Mouse (Mus musculus) heart, embryonic 12.5 days (tissue): ENCODE measurements around the gene Fmnl2. TPM values are rescaled to one million over a fixed set of nuclear protein-coding genes. Genes with fewer than 3 reads are reported as not detected.

Experiments used
- ATAC-seq: fragments of 200-750 bp; cut with Nextera tagmentation; 2 replicates; pipeline ENCODE4 v1.8.0; 2017; ENCODE audit warnings: moderate TSS enrichment, moderate library complexity; ENCODE audit not compliant: insufficient number of reproducible peaks, low FRiP score
- H3K27ac ChIP-seq: fragments of 300-500 bp; sonication (generic); 2 replicates; pipeline ENCODE4 v1.5.1; 2016; ENCODE audit warnings: mild to moderate bottlenecking, moderate library complexity; ENCODE audit not compliant: poor library complexity, severe bottlenecking
- H3K27me3 ChIP-seq: fragments of 300-500 bp; sonication (generic); replicated peaks from 2 replicates; pipeline ENCODE4 v1.6.1; 2016; ENCODE audit warnings: mild to moderate bottlenecking, moderate library complexity
- H3K36me3 ChIP-seq: fragments of 300-500 bp; sonication (generic); 2 replicates; pipeline ENCODE4 v1.6.1; 2016; ENCODE audit warnings: mild to moderate bottlenecking, moderate library complexity
- H3K4me1 ChIP-seq: fragments of 300-500 bp; sonication (generic); replicated peaks from 2 replicates; pipeline ENCODE4 v1.6.1; 2016; ENCODE audit warnings: mild to moderate bottlenecking
- H3K4me2 ChIP-seq: fragments of 300-500 bp; sonication (generic); 2 replicates; pipeline ENCODE4 v1.6.1; 2016; ENCODE audit warnings: mild to moderate bottlenecking, moderate library complexity
- H3K4me3 ChIP-seq: fragments of 300-500 bp; sonication (generic); 2 replicates; pipeline ENCODE4 v1.5.1; 2016; ENCODE audit warnings: mild to moderate bottlenecking
- H3K9ac ChIP-seq: fragments of 300-500 bp; sonication (generic); 2 replicates; pipeline ENCODE4 v1.6.1; 2016; ENCODE audit warnings: mild to moderate bottlenecking, moderate library complexity
- H3K9me3 ChIP-seq: fragments of 300-500 bp; sonication (generic); replicated peaks from 2 replicates; pipeline ENCODE4 v1.6.1; 2016; ENCODE audit warnings: mild to moderate bottlenecking, moderate library complexity
- WGBS: fragments of 180-500 bp; shearing (Covaris S2); methylation state at CpG from one replicate; pipeline ENCODE4 v1.1.7; 2016; 5-methylcytosine and 5-hydroxymethylcytosine counted together
- polyA plus RNA-seq: library from polyadenylated mRNA; unstranded; fragments of >200 nt; fragmentation: Nextera tagmentation; extraction: Ambion mirVana; gene quantifications from 2 replicates; pipeline ENCODE4 v1.2.1, GENCODE M21; 2016

Fmnl2 gene
- polyA plus RNA-seq, 1 experiment from 2014 or later, result 1.1 TPM

DNA sequence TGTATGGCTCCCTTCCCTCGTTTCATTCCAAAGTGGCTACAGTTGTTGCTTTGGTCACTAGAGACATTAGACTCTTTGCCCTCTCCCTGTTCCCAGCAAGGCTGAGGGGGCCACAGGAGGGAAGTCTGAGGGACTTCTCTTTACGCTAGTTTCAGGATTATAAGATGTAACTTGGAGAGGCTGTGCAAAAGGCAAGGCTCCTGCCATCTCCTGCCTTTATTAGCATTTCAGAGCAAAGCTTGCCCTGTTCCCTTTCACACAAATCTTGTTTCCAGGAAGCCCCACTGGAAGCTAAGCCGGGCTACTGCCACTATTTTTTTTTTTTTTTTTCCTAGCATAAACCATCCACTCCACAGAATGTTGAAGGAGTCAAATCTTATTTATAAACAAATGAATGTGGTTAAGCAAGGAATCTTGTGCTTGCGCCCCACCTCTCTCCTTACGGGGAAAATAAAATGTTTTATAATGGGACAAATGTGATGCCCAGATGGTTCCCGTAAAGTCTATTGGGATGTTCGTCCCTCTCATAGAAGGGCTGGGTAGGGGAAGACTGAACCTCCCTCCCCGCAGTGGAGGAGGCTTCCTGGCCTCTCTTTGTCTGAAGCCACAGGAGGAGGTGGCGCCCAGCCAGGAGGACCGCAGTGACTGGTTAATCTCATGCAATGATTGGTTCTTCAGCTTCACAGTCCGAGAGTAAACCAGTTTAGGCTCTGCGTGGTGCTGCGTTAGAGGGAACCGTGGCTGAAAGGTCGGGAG is 101.1 kb downstream of the Fmnl2 start:
- H3K4me2 ChIP-seq, result peak overlapping the region; percentile 66
- peak overlapping the region; percentile 29 for H3K4me3 ChIP-seq
- 0 out of 2 replicates have a peak, but pooled peaks cover 4% of the 10 kb centered on the region for H3K9me3 ChIP-seq
- no peak overlapping the region for H3K27ac ChIP-seq
- no peak overlapping the region for H3K9ac ChIP-seq
- H3K4me1 ChIP-seq, result peaks cover 34% of the 10 kb centered on the region
- 7% methylated on average over 15 of the region's 15 CpGs for WGBS
- ATAC-seq, result peak; percentile 80
- H3K36me3 ChIP-seq, result no peaks in the 10 kb centered on the region
- H3K27me3 ChIP-seq, result no peaks in the 10 kb centered on the region

DNA sequence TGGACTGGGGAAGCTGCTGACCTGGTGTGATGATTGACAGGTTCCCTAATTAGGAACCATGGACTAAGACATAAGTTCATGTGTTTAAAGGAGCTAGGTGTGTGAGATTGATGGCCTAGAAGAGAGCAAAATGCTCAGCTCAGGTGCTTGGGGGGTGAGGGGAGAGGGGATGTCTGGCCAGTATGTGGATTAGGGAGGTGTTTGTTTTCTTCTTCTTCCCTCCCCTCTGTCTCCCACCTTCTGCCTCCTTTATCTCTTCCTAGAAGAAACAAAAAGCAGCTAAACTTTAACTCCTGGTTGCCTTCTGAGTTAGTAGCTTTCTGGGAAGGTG is 101.6 kb downstream of the Fmnl2 start:
- no peak for ATAC-seq
- H3K4me3 ChIP-seq, result peak overlapping the region; percentile 29
- H3K9me3 ChIP-seq, result 0 out of 2 replicates have a peak, but pooled peaks cover 4% of the 10 kb centered on the region
- H3K4me1 ChIP-seq, result peaks cover 34% of the 10 kb centered on the region
- H3K4me2 ChIP-seq, result peak overlapping the region; percentile 66
- no peak overlapping the region for H3K27ac ChIP-seq
- H3K36me3 ChIP-seq, result no peaks in the 10 kb centered on the region
- no peaks in the 10 kb centered on the region for H3K27me3 ChIP-seq
- H3K9ac ChIP-seq, result no peak overlapping the region

DNA sequence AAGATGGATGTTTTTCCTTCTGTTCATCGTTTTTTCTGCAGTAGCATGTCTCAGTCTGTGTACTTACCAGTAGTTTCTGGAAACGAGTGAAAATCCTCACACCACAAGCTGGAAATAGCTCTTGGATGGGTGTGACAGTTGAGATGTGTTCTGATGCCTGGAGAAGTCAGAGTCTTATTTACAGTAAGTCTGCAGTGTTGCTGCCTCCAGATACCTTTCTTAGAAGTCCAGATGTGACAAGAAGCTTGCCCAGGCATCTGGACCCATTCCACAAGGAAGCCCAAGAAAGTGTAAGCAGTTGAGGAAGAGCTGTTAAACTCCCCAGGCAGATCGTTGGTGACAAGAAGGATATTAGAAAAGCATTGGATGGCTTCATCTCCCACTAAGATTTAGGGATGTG is 102.3 kb downstream of the Fmnl2 start:
- no peaks in the 10 kb centered on the region for H3K27me3 ChIP-seq
- WGBS, result 18% methylated on average over 3 of the region's 3 CpGs
- no peak for ATAC-seq
- H3K9ac ChIP-seq, result no peak overlapping the region
- no peak overlapping the region for H3K27ac ChIP-seq
- H3K36me3 ChIP-seq, result no peaks in the 10 kb centered on the region
- no peak overlapping the region for H3K4me2 ChIP-seq
- peaks cover 34% of the 10 kb centered on the region for H3K4me1 ChIP-seq
- 0 out of 2 replicates have a peak, but pooled peaks cover 2% of the 10 kb centered on the region for H3K9me3 ChIP-seq
- H3K4me3 ChIP-seq, result no peak overlapping the region

DNA sequence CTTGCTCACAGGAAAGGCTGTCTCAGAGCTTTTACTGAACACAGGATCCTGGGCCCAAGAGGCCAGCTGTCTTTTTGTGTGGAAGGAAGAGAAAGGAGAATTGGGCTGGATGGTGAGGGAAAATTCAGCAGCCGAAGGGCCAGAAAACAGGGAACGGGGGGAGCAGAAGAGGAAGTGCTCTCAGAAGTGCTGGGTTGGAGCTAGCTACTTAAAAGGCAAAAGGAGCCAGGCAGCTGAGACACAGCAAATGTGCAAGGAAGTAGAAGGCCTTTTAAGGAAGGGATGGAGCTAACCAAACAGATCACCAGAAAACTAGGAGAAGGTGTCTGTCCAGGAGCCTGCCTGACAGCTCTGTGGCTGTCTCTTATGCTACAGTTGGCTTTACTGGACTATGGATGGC is 103.0 kb downstream of the Fmnl2 start:
- no peak overlapping the region for H3K9ac ChIP-seq
- no peak overlapping the region for H3K4me2 ChIP-seq
- H3K9me3 ChIP-seq, result no peaks in the 10 kb centered on the region
- H3K27ac ChIP-seq, result no peak overlapping the region
- H3K27me3 ChIP-seq, result no peaks in the 10 kb centered on the region
- ATAC-seq, result no peak
- H3K4me1 ChIP-seq, result peaks cover 34% of the 10 kb centered on the region
- H3K4me3 ChIP-seq, result no peak overlapping the region
- WGBS, result 43% methylated on average over 2 of the region's 2 CpGs
- no peaks in the 10 kb centered on the region for H3K36me3 ChIP-seq

DNA sequence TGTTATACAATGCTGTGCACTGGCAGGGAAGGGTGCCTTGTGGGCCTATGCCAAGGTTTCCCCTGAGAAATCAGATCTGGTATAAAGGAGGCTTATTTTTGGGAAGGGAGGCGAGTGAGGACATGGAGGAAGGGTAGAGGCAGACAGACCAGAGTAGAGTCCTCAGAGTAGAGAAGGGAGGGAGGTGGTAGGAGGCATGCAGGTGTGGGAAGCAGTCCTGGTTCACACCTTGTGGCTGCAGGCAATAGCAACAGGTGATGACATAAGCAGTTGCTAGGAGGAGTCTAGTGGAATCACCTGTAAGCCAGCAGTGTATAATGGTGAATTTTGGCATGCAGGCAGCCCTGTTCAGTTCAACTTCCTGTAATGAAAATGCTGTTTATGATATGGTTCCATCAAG is 105.8 kb downstream of the Fmnl2 start:
- Histone ChIP-seq H3K4me1 (peaks cover 29% of the 10 kb centered on the region), H3K9me3 (no peaks in the 10 kb centered on the region), H3K27me3 (no peaks in the 10 kb centered on the region), H3K4me3 (no peak overlapping the region), H3K27ac (no peak overlapping the region), H3K9ac (no peak overlapping the region), H3K4me2 (no peak overlapping the region), H3K36me3 (no peaks in the 10 kb centered on the region)
- WGBS, result 90% methylated on average over 1 of the region's 1 CpGs
- no peak for ATAC-seq

DNA sequence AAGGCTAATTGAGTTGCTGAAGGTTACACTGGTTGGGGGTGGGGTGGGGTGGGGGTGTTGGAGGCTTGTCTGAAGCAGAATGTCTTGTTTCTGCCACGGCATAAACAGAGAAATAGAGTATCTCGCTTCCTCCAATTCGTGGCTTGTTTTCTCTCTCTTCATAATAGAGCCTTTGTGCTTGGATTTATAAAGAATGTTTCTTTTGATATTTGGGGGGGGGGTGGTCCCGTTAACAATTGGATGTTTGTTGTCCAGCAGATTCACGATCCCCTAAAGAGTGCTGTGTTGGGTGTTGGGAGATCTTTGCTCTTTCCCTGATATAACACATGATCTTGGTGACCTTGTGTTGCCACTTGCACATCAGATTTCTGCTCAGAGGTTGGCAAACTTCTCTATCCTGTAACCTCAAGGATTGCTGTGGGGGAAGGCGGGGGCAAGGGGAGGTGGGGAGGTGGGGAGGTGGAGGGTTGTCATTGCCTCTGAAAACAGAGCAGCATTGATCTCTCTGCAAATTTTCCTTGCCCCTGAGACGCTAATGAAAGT is 106.8 kb downstream of the Fmnl2 start:
- WGBS, result 61% methylated on average over 7 of the region's 7 CpGs
- H3K4me3 ChIP-seq, result no peak overlapping the region
- H3K9me3 ChIP-seq, result no peaks in the 10 kb centered on the region
- H3K9ac ChIP-seq, result no peak overlapping the region
- no peaks in the 10 kb centered on the region for H3K36me3 ChIP-seq
- no peak overlapping the region for H3K27ac ChIP-seq
- no peak overlapping the region for H3K4me2 ChIP-seq
- no peak for ATAC-seq
- H3K4me1 ChIP-seq, result peaks cover 22% of the 10 kb centered on the region
- no peaks in the 10 kb centered on the region for H3K27me3 ChIP-seq

DNA sequence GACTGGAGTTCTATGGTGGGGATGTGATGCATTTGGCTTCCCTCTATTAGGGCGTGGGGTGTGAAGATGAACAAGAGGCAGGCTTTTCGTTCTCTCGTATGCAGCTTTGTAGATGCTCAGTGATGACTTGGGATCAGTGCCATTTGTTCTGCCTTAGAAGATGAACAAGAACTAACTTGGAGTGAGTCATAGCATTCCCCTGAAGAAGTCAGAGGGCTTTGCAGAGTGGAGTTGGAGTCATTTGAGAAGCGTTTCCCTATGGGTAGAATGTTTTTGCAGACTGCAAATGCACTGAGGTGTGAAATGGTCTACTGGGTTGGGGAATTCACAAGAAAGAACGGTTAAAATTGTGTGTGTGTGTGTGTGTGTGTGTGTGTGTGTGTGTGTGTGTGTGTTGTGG is 108.6 kb downstream of the Fmnl2 start:
- no peak for ATAC-seq
- 77% methylated on average over 5 of the region's 5 CpGs for WGBS
- H3K4me1 ChIP-seq, result peaks cover 7% of the 10 kb centered on the region; the same call in 1 of the 2 replicates
- H3K27ac ChIP-seq, result no peak overlapping the region
- no peaks in the 10 kb centered on the region for H3K27me3 ChIP-seq
- H3K9ac ChIP-seq, result no peak overlapping the region
- H3K9me3 ChIP-seq, result no peaks in the 10 kb centered on the region
- H3K4me2 ChIP-seq, result no peak overlapping the region
- no peak overlapping the region for H3K4me3 ChIP-seq
- no peaks in the 10 kb centered on the region for H3K36me3 ChIP-seq

DNA sequence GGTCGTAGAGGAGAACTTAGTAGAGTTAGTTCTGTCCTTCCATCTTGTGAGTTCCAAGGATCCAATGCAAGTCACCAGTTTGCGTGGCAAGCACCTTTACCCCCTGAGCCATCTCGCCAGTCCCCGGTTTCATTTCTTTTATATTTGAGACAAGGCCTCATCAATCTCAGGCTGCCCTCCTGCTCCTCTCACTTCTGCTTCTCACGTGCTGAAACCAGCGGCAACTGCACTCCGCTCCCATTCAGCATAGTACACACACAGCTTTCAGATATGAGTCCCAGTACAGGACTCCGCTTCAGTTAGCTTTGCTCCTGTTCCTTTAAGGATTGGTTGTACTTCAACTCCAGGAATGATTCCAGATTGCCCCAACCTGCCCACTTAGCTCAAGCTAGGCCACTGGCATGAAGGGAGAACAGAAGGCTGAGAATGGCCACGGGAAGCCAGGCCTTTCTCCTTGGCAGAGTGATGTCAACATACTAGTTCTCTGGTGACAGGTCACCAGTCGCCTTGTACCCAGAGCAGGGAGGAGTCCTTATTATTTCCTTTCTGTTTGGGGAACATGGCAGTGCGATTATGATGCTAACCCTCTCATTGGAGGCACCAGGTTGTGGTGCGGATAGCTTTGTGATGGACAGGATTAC is 109.3 kb downstream of the Fmnl2 start:
- Histone ChIP-seq H3K27me3 (no peaks in the 10 kb centered on the region), H3K27ac (no peak overlapping the region), H3K4me1 (peaks cover 7% of the 10 kb centered on the region; the same call in 1 of the 2 replicates), H3K4me3 (no peak overlapping the region), H3K9ac (no peak overlapping the region), H3K9me3 (no peaks in the 10 kb centered on the region), H3K36me3 (no peaks in the 10 kb centered on the region), H3K4me2 (no peak overlapping the region)
- ATAC-seq, result no peak
- WGBS, result 87% methylated on average over 12 of the region's 12 CpGs

DNA sequence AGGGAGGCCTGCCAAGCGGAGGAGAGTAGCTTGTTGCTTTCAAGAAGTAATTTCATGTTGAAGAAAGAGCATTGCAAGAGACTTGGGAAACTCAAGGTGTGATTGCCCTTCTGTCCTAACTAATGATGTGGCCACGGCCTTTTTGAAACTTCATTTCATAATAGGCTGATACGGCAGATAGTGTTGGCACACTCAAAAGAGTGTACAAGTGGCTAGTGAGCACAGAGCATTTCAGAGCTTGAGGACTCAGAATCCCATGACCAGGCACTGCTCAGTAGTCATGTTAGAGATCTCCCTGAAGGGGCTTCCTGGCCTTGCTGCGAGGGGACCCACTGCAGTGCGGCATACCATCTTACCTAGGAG is 109.8 kb downstream of the Fmnl2 start:
- no peak overlapping the region for H3K27ac ChIP-seq
- 87% methylated on average over 5 of the region's 5 CpGs for WGBS
- peaks cover 7% of the 10 kb centered on the region; the same call in 1 of the 2 replicates for H3K4me1 ChIP-seq
- no peak for ATAC-seq
- no peaks in the 10 kb centered on the region for H3K27me3 ChIP-seq
- H3K4me2 ChIP-seq, result no peak overlapping the region
- no peaks in the 10 kb centered on the region for H3K9me3 ChIP-seq
- no peak overlapping the region for H3K9ac ChIP-seq
- H3K4me3 ChIP-seq, result no peak overlapping the region
- H3K36me3 ChIP-seq, result no peaks in the 10 kb centered on the region

DNA sequence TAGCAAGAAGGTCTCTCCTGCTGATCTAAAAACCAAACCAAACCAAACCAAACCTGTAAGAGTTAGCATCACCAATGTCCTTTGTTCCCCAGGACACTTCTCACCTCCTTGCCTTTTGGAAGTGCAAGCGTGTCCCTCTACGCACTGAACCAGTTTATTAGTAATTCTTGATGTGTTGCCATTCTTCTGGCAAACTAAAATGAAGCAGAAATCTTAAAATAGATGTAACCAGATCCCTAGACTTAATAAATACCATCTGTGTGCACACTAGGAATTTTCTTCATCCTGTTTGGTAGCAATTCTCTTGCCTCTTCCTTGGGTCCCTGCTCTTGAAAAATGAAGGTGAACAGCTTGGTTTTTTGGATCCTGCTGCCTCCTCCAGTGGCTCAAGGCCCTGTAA is 111.2 kb downstream of the Fmnl2 start:
- no peak for ATAC-seq

DNA sequence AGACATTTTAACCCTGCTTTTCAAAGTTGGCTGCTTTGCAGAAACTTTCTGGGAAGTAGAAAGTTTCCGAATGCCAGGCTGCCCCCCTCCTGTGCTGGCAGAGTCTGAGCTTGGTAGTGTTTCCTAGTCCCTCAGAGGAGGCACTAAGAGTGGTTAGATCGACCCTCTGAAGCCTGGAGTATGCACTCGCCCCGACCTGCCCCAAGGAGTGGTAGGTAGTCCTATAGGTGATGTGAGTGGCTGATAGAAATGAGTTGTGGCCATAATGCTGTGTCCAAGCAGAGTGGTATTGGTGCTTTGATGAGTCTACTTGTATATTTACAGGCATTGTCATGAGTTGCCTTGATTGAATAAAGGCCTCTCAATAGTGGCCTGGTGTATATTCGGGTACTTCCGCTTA is 116.4 kb downstream of the Fmnl2 start:
- no peaks in the 10 kb centered on the region for H3K27me3 ChIP-seq
- H3K4me2 ChIP-seq, result no peak overlapping the region
- no peaks in the 10 kb centered on the region for H3K36me3 ChIP-seq
- 81% methylated on average over 6 of the region's 6 CpGs for WGBS
- H3K27ac ChIP-seq, result no peak overlapping the region
- no peak overlapping the region for H3K4me3 ChIP-seq
- no peak for ATAC-seq
- no peak overlapping the region for H3K9ac ChIP-seq
- 0 out of 2 replicates have a peak, but pooled peaks cover 3% of the 10 kb centered on the region for H3K4me1 ChIP-seq
- H3K9me3 ChIP-seq, result no peaks in the 10 kb centered on the region

More for the DNA sequence above, 111.2 kb downstream of the Fmnl2 start:
- Histone ChIP-seq H3K9ac (no peak overlapping the region), H3K4me2 (no peak overlapping the region), H3K4me3 (no peak overlapping the region), H3K27ac (no peak overlapping the region), H3K9me3 (no peaks in the 10 kb centered on the region), H3K4me1 (peaks cover 4% of the 10 kb centered on the region; the same call in 1 of the 2 replicates), H3K27me3 (no peaks in the 10 kb centered on the region), H3K36me3 (no peaks in the 10 kb centered on the region)
- 77% methylated on average over 2 of the region's 2 CpGs for WGBS
